Mouse (Mus musculus): ENCODE measurements at regions not wholly inside any gene's neighbourhood (a gene's known extent, or its start where the extent isn't known, plus 50 kb on each side); places are given as distances from the start of the nearest gene placed in this dataset.
A peak's percentile ranks its signal among the peaks of the same experiment; 100 is the strongest.

DNA sequence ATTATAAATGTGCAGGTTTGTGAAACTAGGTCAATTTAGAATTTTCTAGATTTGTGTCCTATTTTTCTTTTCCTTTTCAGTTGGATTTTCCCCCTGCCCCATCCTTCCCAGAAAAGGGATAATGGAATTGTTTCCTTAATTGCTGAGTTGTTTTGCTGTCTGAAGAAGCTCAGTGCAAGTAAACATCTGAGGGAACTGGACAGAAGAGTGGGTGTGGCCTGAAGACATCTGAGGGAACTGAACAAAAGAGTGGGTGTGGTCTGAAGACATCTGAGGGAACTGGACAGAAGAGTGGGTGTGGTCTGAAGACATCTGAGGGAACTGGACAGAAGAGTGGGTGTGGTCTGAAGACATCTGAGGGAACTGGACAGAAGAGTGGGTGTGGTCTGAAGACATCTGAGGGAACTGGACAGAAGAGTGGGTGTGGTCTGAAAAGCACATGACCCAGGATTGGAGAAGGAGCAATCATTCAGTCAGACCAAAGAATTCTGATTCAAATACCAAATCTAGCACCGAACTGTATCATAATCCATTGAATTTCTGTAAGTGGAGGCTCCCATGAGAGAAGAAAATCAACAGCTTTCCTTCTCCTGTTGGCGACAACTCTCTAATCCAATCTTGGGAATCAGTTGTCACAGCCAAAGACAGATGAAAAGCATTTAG lies 1479.8 kb downstream of the 4930444P10Rik start:
- no peak for TF ChIP-seq POLR2A (IDR thresholded peaks at IDR 0.05; ENCODE audit: borderline replicate concordance, extremely low read depth, insufficient read depth, insufficient read length, poor library complexity, severe bottlenecking)
- no peak for TF ChIP-seq CTCF (IDR thresholded peaks at IDR 0.05; ENCODE audit: borderline replicate concordance, extremely low read depth, insufficient read depth, insufficient read length)
- DNase-seq (ENCODE audit: low read depth), result no peak

- TF ChIP-seq CTCF (IDR thresholded peaks at IDR 0.05; ENCODE audit: borderline replicate concordance, extremely low read depth, insufficient read depth, insufficient read length) (no peak), POLR2A (IDR thresholded peaks at IDR 0.05; ENCODE audit: borderline replicate concordance, extremely low read depth, insufficient read depth, insufficient read length, poor library complexity, severe bottlenecking) (no peak)
- DNase-seq (ENCODE audit: low read depth), result no peak
Measured at GRCm38 (mm10) chr1:14609054-14609453, 1484.1 kb downstream of the 4930444P10Rik start.

GRCm38 (mm10) chr1:14595961-14596360 lies 1497.2 kb downstream of the 4930444P10Rik start:
- TF ChIP-seq CTCF (IDR thresholded peaks at IDR 0.05; ENCODE audit: borderline replicate concordance, extremely low read depth, insufficient read depth, insufficient read length), result no peak
- TF ChIP-seq POLR2A (IDR thresholded peaks at IDR 0.05; ENCODE audit: borderline replicate concordance, extremely low read depth, insufficient read depth, insufficient read length, poor library complexity, severe bottlenecking), result no peak
- DNase-seq (ENCODE audit: low read depth), result no peak

DNA sequence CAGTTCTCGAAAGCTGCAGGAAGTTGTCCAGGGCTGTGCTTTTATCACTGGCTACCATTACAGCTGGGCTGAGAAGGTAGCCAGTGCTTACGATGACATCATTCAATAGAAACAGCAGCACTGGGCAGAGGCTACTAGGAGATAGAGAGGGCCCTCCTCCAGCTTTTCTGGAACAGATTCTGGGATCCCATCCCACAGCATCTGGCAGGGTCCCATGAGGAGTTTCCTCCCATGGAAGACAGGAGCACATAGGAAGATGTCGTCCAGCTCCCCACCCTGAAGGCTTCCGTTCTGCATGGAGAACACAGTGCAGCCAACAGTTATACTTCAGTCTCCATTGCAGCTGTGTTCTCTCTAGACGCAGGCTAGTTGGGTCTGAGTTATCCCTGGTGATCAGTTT lies 1503.2 kb downstream of the 4930444P10Rik start:
- DNase-seq (ENCODE audit: low read depth), result no peak
- TF ChIP-seq POLR2A (IDR thresholded peaks at IDR 0.05; ENCODE audit: borderline replicate concordance, extremely low read depth, insufficient read depth, insufficient read length, poor library complexity, severe bottlenecking) (no peak), CTCF (IDR thresholded peaks at IDR 0.05; ENCODE audit: borderline replicate concordance, extremely low read depth, insufficient read depth, insufficient read length) (no peak)

GRCm38 (mm10) chr1:14579376-14579775 lies 1513.7 kb downstream of the 4930444P10Rik start:
- TF ChIP-seq POLR2A (IDR thresholded peaks at IDR 0.05; ENCODE audit: borderline replicate concordance, extremely low read depth, insufficient read depth, insufficient read length, poor library complexity, severe bottlenecking), result no peak
- TF ChIP-seq CTCF (IDR thresholded peaks at IDR 0.05; ENCODE audit: borderline replicate concordance, extremely low read depth, insufficient read depth, insufficient read length), result no peak
- DNase-seq (ENCODE audit: low read depth), result no peak

DNA sequence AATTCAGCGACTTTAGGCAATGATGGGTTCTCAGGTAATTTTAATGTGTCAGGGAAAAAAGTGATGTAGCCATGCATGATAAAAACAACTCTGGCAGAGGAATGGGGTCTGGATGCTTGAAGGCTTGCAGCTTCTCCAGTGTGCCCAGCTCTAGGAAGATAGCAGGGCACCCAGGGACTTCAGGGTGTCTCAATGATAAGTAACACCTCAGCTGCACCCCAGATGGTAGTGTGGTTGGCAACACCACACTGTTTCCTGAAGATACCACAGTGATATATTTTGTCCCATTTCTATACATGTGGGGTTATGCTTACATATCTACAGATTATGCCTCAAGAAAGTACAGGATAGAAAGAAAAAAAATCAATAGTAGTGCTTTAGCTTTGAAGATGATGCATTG lies 1516.9 kb downstream of the 4930444P10Rik start:
- no peak for TF ChIP-seq CTCF (IDR thresholded peaks at IDR 0.05; ENCODE audit: borderline replicate concordance, extremely low read depth, insufficient read depth, insufficient read length)
- no peak for TF ChIP-seq POLR2A (IDR thresholded peaks at IDR 0.05; ENCODE audit: borderline replicate concordance, extremely low read depth, insufficient read depth, insufficient read length, poor library complexity, severe bottlenecking)
- no peak for DNase-seq (ENCODE audit: low read depth)

DNA sequence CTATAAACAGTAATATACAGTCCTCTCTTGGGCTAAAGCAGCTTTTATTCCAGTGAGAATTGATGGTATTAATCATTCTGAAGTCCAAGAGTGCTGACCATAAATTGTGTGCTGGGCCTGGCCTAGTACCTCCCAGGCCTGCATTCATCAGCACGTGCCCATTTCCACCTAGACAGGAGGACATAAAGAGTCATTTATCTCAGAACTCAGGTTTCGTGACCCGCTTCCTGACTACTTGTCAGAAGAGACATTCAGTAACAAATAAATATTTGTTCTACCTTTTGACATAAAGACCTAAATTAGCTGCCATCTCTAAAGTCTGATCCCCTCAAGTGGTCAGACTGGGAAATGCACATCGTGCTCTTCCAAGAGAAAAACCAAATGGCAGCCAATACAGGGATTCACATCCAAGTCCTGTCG lies 1522.6 kb downstream of the 4930444P10Rik start:
- DNase-seq (ENCODE audit: low read depth), result peak; percentile 66
- TF ChIP-seq CTCF (IDR thresholded peaks at IDR 0.05; ENCODE audit: borderline replicate concordance, extremely low read depth, insufficient read depth, insufficient read length), result peak; percentile 45; the same call in 1 of the 2 replicates
- no peak for TF ChIP-seq POLR2A (IDR thresholded peaks at IDR 0.05; ENCODE audit: borderline replicate concordance, extremely low read depth, insufficient read depth, insufficient read length, poor library complexity, severe bottlenecking)

GRCm38 (mm10) chr1:14570113-14570512 lies 1523.0 kb downstream of the 4930444P10Rik start:
- TF ChIP-seq POLR2A (IDR thresholded peaks at IDR 0.05; ENCODE audit: borderline replicate concordance, extremely low read depth, insufficient read depth, insufficient read length, poor library complexity, severe bottlenecking) (no peak), CTCF (IDR thresholded peaks at IDR 0.05; ENCODE audit: borderline replicate concordance, extremely low read depth, insufficient read depth, insufficient read length) (no peak)
- DNase-seq (ENCODE audit: low read depth), result peak; percentile 62

- TF ChIP-seq CTCF (IDR thresholded peaks at IDR 0.05; ENCODE audit: borderline replicate concordance, extremely low read depth, insufficient read depth, insufficient read length) (no peak), POLR2A (IDR thresholded peaks at IDR 0.05; ENCODE audit: borderline replicate concordance, extremely low read depth, insufficient read depth, insufficient read length, poor library complexity, severe bottlenecking) (no peak)
- no peak for DNase-seq (ENCODE audit: low read depth)
Measured at GRCm38 (mm10) chr1:14567006-14567405, 1526.1 kb downstream of the 4930444P10Rik start.

DNA sequence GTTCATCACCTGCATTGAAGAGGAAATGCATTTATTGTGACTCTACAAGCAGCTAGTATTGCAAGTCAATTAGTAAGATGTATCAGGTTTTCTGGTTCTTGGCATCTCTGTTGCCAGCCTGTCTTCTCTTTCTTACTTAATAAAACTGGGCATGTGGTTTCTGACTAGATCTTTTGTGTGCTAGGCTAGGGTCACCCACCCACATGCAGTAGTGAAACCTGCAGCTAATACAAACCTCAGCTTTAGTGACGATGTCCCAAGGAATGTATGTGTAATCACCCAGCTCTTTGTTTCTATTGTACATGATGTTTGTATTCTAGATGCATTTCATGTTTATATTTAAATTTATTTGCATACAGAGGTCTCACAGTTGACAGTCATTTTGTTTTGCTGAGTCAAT lies 1526.7 kb downstream of the 4930444P10Rik start:
- DNase-seq (ENCODE audit: low read depth), result no peak
- TF ChIP-seq CTCF (IDR thresholded peaks at IDR 0.05; ENCODE audit: borderline replicate concordance, extremely low read depth, insufficient read depth, insufficient read length) (no peak), POLR2A (IDR thresholded peaks at IDR 0.05; ENCODE audit: borderline replicate concordance, extremely low read depth, insufficient read depth, insufficient read length, poor library complexity, severe bottlenecking) (no peak)

All from brain, embryonic 14.5 days (tissue).